In genomic region chr14:102181269-102181668, GRCm38 (mm10) we compare ENCODE assay signal across 14 mouse cellular contexts.
DNase-seq lines count a peak whose midpoint lies in the region; ATAC-seq and TF ChIP-seq lines count a peak whose summit lies in the region.
"Had no signal": no experiment of that assay in that cellular context is flagged by ENCODE, and none has a peak within 500 bp of the region (broad histone marks: within the 10 kb centered on the region; RNA-seq: fewer than 3 reads in every experiment).

No protein-coding gene starts in this region.

- no peak for TF ChIP-seq EP300 in CH12.LX (IDR thresholded peaks at IDR 0.05; ENCODE audit: low read length)

- H3K27ac ChIP-seq in layer of hippocampus, adult 2 months, result no peak overlapping the region
- no peak overlapping the region for H3K27ac ChIP-seq in CH12.LX (ENCODE audit: insufficient read depth, low read depth)
- H3K27ac ChIP-seq in embryonic facial prominence, embryonic 14.5 days (replicated peaks; ENCODE audit: low read depth, low read length), result no peak overlapping the region
- H3K27ac ChIP-seq: heart, embryonic 15.5 days; neural tube, embryonic 15.5 days had no signal

- no peaks in the 10 kb centered on the region for H3K79me2 ChIP-seq in CH12.LX (replicated peaks; ENCODE audit: control insufficient read depth, extremely low read depth, insufficient read depth, poor library complexity, severe bottlenecking)

- dilution Hi-C loops in CH12.LX (cut with MboI; ENCODE audit: extremely low pct_ligation_motif_present, extremely low pct_unique_long_range_greater_than_20kb, low sequenced_read_pairs), result no loop called here

- TF ChIP-seq RAD21 in CH12.LX (IDR thresholded peaks at IDR 0.05; ENCODE audit: low read depth, low read length), result peak; percentile 63

- no peak overlapping the region for H3K4me2 ChIP-seq in CH12.LX (ENCODE audit: insufficient read depth, low read depth, poor library complexity, severe bottlenecking)
- no peak overlapping the region for H3K4me2 ChIP-seq in embryonic facial prominence, embryonic 14.5 days (ENCODE audit: low read depth, low read length)
- H3K4me2 ChIP-seq: heart, embryonic 15.5 days; neural tube, embryonic 15.5 days had no signal

- ATAC-seq in frontal cortex, adult (ENCODE audit: low TSS enrichment), result peak; percentile 87
- no peak for ATAC-seq in embryonic facial prominence, embryonic 14.5 days (ENCODE audit: low read depth)
- ATAC-seq: CD4-positive, CD25-positive, alpha-beta regulatory T cell, adult 4 months had no signal

- DNase-seq in frontal cortex, postnatal 25 days (ENCODE audit: low spot score in 2 of 2), result no peak
- DNase-seq in layer of hippocampus, adult 2 months (ENCODE audit: low spot score in 2 of 2), result peak in 1 of 2 experiments; percentile 14
- DNase-seq in layer of hippocampus, adult 9-11 months, result no peak
- DNase-seq in CH12.LX (ENCODE audit: extremely low read depth), result peak; percentile 13
- DNase-seq in embryonic facial prominence, embryonic 14.5 days (ENCODE audit: low spot score), result peak; percentile 14
- DNase-seq in testis, postnatal 10 days (ENCODE audit: low spot score), result no peak
- DNase-seq: cerebellum, postnatal 25 days; kidney, postnatal 25 days; lung, adult 18-20 months; thymus, adult 2 months had no signal

- no peaks in the 10 kb centered on the region for H3K27me3 ChIP-seq in CH12.LX (replicated peaks)
- H3K27me3 ChIP-seq in embryonic facial prominence, embryonic 14.5 days (replicated peaks; ENCODE audit: control insufficient read depth, insufficient read depth, low read length), result no peaks in the 10 kb centered on the region
- H3K27me3 ChIP-seq: heart, embryonic 15.5 days; neural tube, embryonic 15.5 days had no signal

- 0 out of 4 replicates have a peak, but pooled peaks cover 0 to 3% of the 10 kb centered on the region in 2 experiments for H3K4me1 ChIP-seq in CH12.LX (ENCODE audit: control insufficient read depth in 1 of 2, insufficient read depth in 2 of 2)
- H3K4me1 ChIP-seq in embryonic facial prominence, embryonic 14.5 days (ENCODE audit: control insufficient read depth, insufficient read depth, low read length), result no peaks in the 10 kb centered on the region
- H3K4me1 ChIP-seq: heart, embryonic 15.5 days; neural tube, embryonic 15.5 days had no signal

- TF ChIP-seq POLR2A in CH12.LX (IDR thresholded peaks at IDR 0.05; ENCODE audit: low read depth, low read length), result no peak

- in situ Hi-C loops in CH12.LX (cut with MboI; ENCODE audit: low pct_ligation_motif_present, low pct_unique_long_range_greater_than_20kb, low sequenced_read_pairs), result no loop called here

- no peaks in the 10 kb centered on the region for H3K36me3 ChIP-seq in CH12.LX (replicated peaks in 1 of 2; ENCODE audit: control insufficient read depth in 1 of 2, insufficient read depth in 1 of 2, low read length in 1 of 2)
- H3K36me3 ChIP-seq in embryonic facial prominence, embryonic 14.5 days (ENCODE audit: control insufficient read depth, insufficient read depth, low read length), result no peaks in the 10 kb centered on the region
- H3K36me3 ChIP-seq: heart, embryonic 15.5 days; neural tube, embryonic 15.5 days had no signal

- no peaks in the 10 kb centered on the region for H3K9me3 ChIP-seq in CH12.LX (replicated peaks; ENCODE audit: low read length)
- no peaks in the 10 kb centered on the region for H3K9me3 ChIP-seq in embryonic facial prominence, embryonic 14.5 days (ENCODE audit: control insufficient read depth, low read length)
- H3K9me3 ChIP-seq: heart, embryonic 15.5 days; neural tube, embryonic 15.5 days had no signal

- H3K4me3 ChIP-seq in layer of hippocampus, adult 2 months, result no peak overlapping the region
- no peak overlapping the region for H3K4me3 ChIP-seq in CH12.LX (replicated peaks in 1 of 3; ENCODE audit: low read depth in 2 of 3, low read length in 2 of 3, poor library complexity in 1 of 3)
- no peak overlapping the region for H3K4me3 ChIP-seq in embryonic facial prominence, embryonic 14.5 days (ENCODE audit: low read depth, low read length)
- H3K4me3 ChIP-seq: heart, embryonic 15.5 days; neural tube, embryonic 15.5 days had no signal

- H3K9ac ChIP-seq in CH12.LX (ENCODE audit: insufficient read depth, low read depth), result no peak overlapping the region
- H3K9ac ChIP-seq in embryonic facial prominence, embryonic 14.5 days (ENCODE audit: low read depth, low read length), result no peak overlapping the region
- H3K9ac ChIP-seq: heart, embryonic 15.5 days; neural tube, embryonic 15.5 days had no signal

- WGBS in embryonic facial prominence, embryonic 14.5 days, result 74% methylated on average over 3 of the region's 3 CpGs

- peak; percentile 81 for TF ChIP-seq CTCF in layer of hippocampus, adult 2 months (conservative IDR thresholded peaks at IDR 0.05)
- TF ChIP-seq CTCF in CH12.LX (conservative IDR thresholded peaks at IDR 0.05 in 1 of 2, IDR thresholded peaks at IDR 0.05 in 1 of 2; ENCODE audit: low read depth in 2 of 2, low read length in 2 of 2), result peak in 1 of 2 experiments; percentile 58; a peak in 2 of 4 replicates

TF ChIP-seq in CH12.LX, 34 proteins besides CTCF, POLR2A, EP300 and RAD21:
- TF ChIP-seq SMC3 (IDR thresholded peaks at IDR 0.05; ENCODE audit: low read depth, low read length) (peak; percentile 34), BHLHE40 (IDR thresholded peaks at IDR 0.05; ENCODE audit: low read depth, low read length) (no peak)

Comparison
In these comparisons a context has a peak if more than half of its experiments do, and no peak if none do; other contexts are left out.
1. DNase-seq: peak in CH12.LX (single experiment) and embryonic facial prominence, embryonic 14.5 days (single experiment); none in frontal cortex, postnatal 25 days (0 of 2), layer of hippocampus, adult 9-11 months (single experiment) and testis, postnatal 10 days (single experiment).